11 mouse cellular contexts compared by ENCODE assay signal in genomic region chr5:116278436-116278918, GRCm38 (mm10). TPM values are rescaled to one million over a fixed set of nuclear protein-coding genes. Genes with fewer than 3 reads are reported as not detected.
DNase-seq lines count a peak whose midpoint lies in the region; ATAC-seq lines count a peak whose summit lies in the region.
"Had no signal": no experiment of that assay in that cellular context is flagged by ENCODE, and none has a peak within 500 bp of the region (broad histone marks: within the 10 kb centered on the region; RNA-seq: fewer than 3 reads in every experiment).

No protein-coding gene starts in this region.

- intact Hi-C loops in left cerebral cortex, postnatal 36 days (cut with DNase I): no loop called here

- H3K27ac ChIP-seq in neural tube, embryonic 15.5 days (replicated peaks): peak overlapping the region; percentile 13; the same call in 1 of the 2 replicates
- peak overlapping the region; percentile 71 for H3K27ac ChIP-seq in forebrain, embryonic 16.5 days (ENCODE audit: low read length)
- no peak overlapping the region for H3K27ac ChIP-seq in kidney, embryonic 14.5 days (ENCODE audit: low read depth, low read length)
- H3K27ac ChIP-seq: lung, embryonic 15.5 days had no signal

- H3K9me3 ChIP-seq in neural tube, embryonic 15.5 days (replicated peaks): no peaks in the 10 kb centered on the region
- peaks cover 6% of the 10 kb centered on the region for H3K9me3 ChIP-seq in forebrain, embryonic 16.5 days (ENCODE audit: control insufficient read depth, low read length)
- peaks cover 5% of the 10 kb centered on the region; the same call in 1 of the 2 replicates for H3K9me3 ChIP-seq in kidney, embryonic 14.5 days (ENCODE audit: control insufficient read depth, low read length)
- H3K9me3 ChIP-seq: lung, embryonic 15.5 days had no signal

- H3K9ac ChIP-seq in neural tube, embryonic 15.5 days (replicated peaks): no peak overlapping the region
- no peak overlapping the region for H3K9ac ChIP-seq in forebrain, embryonic 16.5 days (replicated peaks; ENCODE audit: low read depth, low read length)
- no peak overlapping the region for H3K9ac ChIP-seq in kidney, embryonic 14.5 days (ENCODE audit: low read depth, low read length)
- H3K9ac ChIP-seq: lung, embryonic 15.5 days had no signal

- peaks cover 26% of the 10 kb centered on the region for H3K4me1 ChIP-seq in neural tube, embryonic 15.5 days
- H3K4me1 ChIP-seq in forebrain, embryonic 16.5 days (replicated peaks; ENCODE audit: control insufficient read depth, insufficient read depth, low read length): peaks cover 33% of the 10 kb centered on the region
- H3K4me1 ChIP-seq in kidney, embryonic 14.5 days (ENCODE audit: control insufficient read depth, insufficient read depth, low read length): no peaks in the 10 kb centered on the region

- DNase-seq in neural tube, embryonic 10.5 days (ENCODE audit: extremely low spot score, low spot score): no peak
- peak; percentile 19 to 26 for DNase-seq in left cerebral cortex, postnatal 36 days (ENCODE audit: low spot score in 2 of 2)
- no peak for DNase-seq in adrenal gland, adult 18-20 months (ENCODE audit: low spot score in 2 of 2)
- DNase-seq: gastrocnemius, postnatal 36 days; heart, postnatal 14 days; kidney, postnatal 10 days had no signal

- ATAC-seq in neural tube, embryonic 15.5 days (ENCODE audit: low FRiP score): no peak
- ATAC-seq in forebrain, embryonic 16.5 days: peak; percentile 70
- ATAC-seq in megakaryocyte, adult 5-6 weeks (ENCODE audit: poor library complexity, severe bottlenecking): no peak
- ATAC-seq in kidney, embryonic 14.5 days (ENCODE audit: low FRiP score, low TSS enrichment): no peak

- 0 out of 2 replicates have a peak overlapping the region, but pooled peaks have one; percentile 1 for H3K4me2 ChIP-seq in neural tube, embryonic 15.5 days
- H3K4me2 ChIP-seq in forebrain, embryonic 16.5 days (ENCODE audit: low read length): peak overlapping the region; percentile 47
- no peak overlapping the region for H3K4me2 ChIP-seq in kidney, embryonic 14.5 days (replicated peaks; ENCODE audit: low read depth, low read length)
- H3K4me2 ChIP-seq: lung, embryonic 15.5 days had no signal

- no peak overlapping the region for H3K4me3 ChIP-seq in neural tube, embryonic 15.5 days (replicated peaks)
- peak overlapping the region; percentile 22 for H3K4me3 ChIP-seq in forebrain, embryonic 16.5 days (replicated peaks; ENCODE audit: low read length)
- H3K4me3 ChIP-seq in kidney, embryonic 14.5 days (ENCODE audit: low read length): no peak overlapping the region
- H3K4me3 ChIP-seq: lung, embryonic 15.5 days had no signal

- no peaks in the 10 kb centered on the region for H3K36me3 ChIP-seq in neural tube, embryonic 15.5 days
- H3K36me3 ChIP-seq in forebrain, embryonic 16.5 days (ENCODE audit: control insufficient read depth, insufficient read depth): no peaks in the 10 kb centered on the region
- no peaks in the 10 kb centered on the region for H3K36me3 ChIP-seq in kidney, embryonic 14.5 days (ENCODE audit: control insufficient read depth, insufficient read depth, low read length)
- H3K36me3 ChIP-seq: lung, embryonic 15.5 days had no signal

- H3K27me3 ChIP-seq in neural tube, embryonic 15.5 days (replicated peaks): no peaks in the 10 kb centered on the region
- no peaks in the 10 kb centered on the region for H3K27me3 ChIP-seq in forebrain, embryonic 16.5 days (replicated peaks; ENCODE audit: control insufficient read depth, insufficient read depth, low read length)
- H3K27me3 ChIP-seq in kidney, embryonic 14.5 days (ENCODE audit: control insufficient read depth, insufficient read depth, low read length): no peaks in the 10 kb centered on the region
- H3K27me3 ChIP-seq: lung, embryonic 15.5 days had no signal

- WGBS in neural tube, embryonic 15.5 days: 72% methylated on average over 17 of the region's 17 CpGs
- 11% methylated on average over 17 of the region's 17 CpGs for WGBS in forebrain, embryonic 16.5 days
- 92% methylated on average over 17 of the region's 17 CpGs for WGBS in kidney, embryonic 14.5 days

RNA-seq across cellular contexts. Expression of gene Ccdc60, which starts 10.3 kb away (rescaled TPM):
- polyA plus RNA-seq in neural tube, embryonic 15.5 days (2015; fragmentation: Nextera tagmentation; extraction: Ambion mirVana): 1.3 and 1.4 TPM in 2 replicates
- polyA plus RNA-seq in forebrain, embryonic 16.5 days (2015; fragmentation: Nextera tagmentation; extraction: Ambion mirVana): 0.78 and 0.92 TPM in 2 replicates
- total RNA-seq in left cerebral cortex, postnatal 36 days (2021): under 1 TPM; 0.11 to 0.17 TPM
- total RNA-seq in megakaryocyte, adult 5-6 weeks (2015): not detected in 2 replicates
- not detected in 2 replicates for total RNA-seq in megakaryocyte, adult 5-6 weeks (2017)
- polyA plus RNA-seq in kidney, embryonic 14.5 days (2014; fragmentation: Nextera tagmentation; extraction: Ambion mirVana): 0.47 and 0.55 TPM in 2 replicates
- total RNA-seq in adrenal gland, adult 18-20 months (2021): not detected
- total RNA-seq: gastrocnemius, postnatal 36 days; heart, postnatal 14 days had no signal

Comparison
In these comparisons a context has a peak if more than half of its experiments do, and no peak if none do; other contexts are left out.
1. DNase-seq: peak in left cerebral cortex, postnatal 36 days (2 of 2); none in neural tube, embryonic 10.5 days (single experiment) and adrenal gland, adult 18-20 months (0 of 2).